Mouse (Mus musculus): ENCODE measurements around the gene Jph2.

Gene Jph2

GRCm38 (mm10) chr2:163323163-163323562, 74.6 kb downstream of the Jph2 start:
- in situ Hi-C loops (cut with MboI; ENCODE audit: low sequenced_read_pairs) = no loop called here

GRCm38 (mm10) chr2:163318777-163319176, 79.0 kb downstream of the Jph2 start:
- in situ Hi-C loops (cut with MboI; ENCODE audit: low sequenced_read_pairs) = no loop called here

GRCm38 (mm10) chr2:163317281-163317680, 80.5 kb downstream of the Jph2 start:
- in situ Hi-C loops (cut with MboI; ENCODE audit: low sequenced_read_pairs) = no loop called here

DNA sequence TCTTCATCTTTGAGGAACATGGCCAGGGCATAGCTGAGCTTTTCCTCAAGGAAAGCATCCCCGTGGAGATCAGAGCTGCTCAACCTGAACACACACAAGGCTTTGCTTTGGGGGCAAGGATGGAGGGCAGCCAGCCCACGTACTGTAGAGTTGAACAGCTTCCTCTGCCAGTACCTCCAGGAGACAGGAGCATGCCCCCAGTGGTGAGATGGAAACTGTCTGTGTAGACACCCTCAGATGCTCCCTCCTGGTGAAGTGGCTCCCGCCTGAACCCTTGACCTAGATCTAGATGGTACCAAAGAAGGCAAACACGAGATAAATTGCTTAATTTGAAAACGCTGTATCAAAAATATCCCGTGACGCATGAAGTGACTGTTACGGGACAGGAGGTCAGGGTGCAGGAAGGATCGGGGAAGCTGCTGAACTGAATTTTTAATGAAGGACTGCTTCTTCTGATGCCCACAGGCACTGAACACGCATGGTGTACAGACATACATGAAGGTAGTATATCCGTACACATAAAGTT, 87.6 kb downstream of the Jph2 start:
- in situ Hi-C loops (cut with MboI; ENCODE audit: low sequenced_read_pairs) = no loop called here

- in situ Hi-C loops (cut with MboI; ENCODE audit: low sequenced_read_pairs) = no loop called here
Measured at GRCm38 (mm10) chr2:163309376-163309775, 88.4 kb downstream of the Jph2 start.

DNA sequence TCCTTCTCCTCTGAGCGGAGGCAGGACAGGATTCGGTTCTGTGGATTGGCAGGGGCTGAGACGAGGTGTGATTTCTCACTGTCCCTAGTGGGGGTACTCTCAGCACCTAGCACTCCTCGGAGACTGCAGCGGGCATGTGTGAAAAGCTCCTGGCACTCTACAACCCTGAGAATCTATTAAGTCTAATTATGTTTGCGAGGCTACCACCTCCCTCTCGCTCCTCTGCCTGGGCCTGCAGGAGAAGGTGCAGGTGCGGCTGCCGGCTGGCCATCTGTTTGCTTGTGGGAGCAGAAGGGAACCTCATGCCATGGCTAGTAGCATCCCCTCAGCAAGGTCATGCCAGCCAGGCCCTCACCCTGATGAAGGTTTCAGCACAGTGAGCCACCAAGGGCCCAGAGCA, 94.8 kb downstream of the Jph2 start:
- in situ Hi-C loops (cut with MboI; ENCODE audit: low sequenced_read_pairs) = no loop called here

- in situ Hi-C loops (cut with MboI; ENCODE audit: low sequenced_read_pairs) = no loop called here
Measured at GRCm38 (mm10) chr2:163301641-163302040, 96.2 kb downstream of the Jph2 start.

DNA sequence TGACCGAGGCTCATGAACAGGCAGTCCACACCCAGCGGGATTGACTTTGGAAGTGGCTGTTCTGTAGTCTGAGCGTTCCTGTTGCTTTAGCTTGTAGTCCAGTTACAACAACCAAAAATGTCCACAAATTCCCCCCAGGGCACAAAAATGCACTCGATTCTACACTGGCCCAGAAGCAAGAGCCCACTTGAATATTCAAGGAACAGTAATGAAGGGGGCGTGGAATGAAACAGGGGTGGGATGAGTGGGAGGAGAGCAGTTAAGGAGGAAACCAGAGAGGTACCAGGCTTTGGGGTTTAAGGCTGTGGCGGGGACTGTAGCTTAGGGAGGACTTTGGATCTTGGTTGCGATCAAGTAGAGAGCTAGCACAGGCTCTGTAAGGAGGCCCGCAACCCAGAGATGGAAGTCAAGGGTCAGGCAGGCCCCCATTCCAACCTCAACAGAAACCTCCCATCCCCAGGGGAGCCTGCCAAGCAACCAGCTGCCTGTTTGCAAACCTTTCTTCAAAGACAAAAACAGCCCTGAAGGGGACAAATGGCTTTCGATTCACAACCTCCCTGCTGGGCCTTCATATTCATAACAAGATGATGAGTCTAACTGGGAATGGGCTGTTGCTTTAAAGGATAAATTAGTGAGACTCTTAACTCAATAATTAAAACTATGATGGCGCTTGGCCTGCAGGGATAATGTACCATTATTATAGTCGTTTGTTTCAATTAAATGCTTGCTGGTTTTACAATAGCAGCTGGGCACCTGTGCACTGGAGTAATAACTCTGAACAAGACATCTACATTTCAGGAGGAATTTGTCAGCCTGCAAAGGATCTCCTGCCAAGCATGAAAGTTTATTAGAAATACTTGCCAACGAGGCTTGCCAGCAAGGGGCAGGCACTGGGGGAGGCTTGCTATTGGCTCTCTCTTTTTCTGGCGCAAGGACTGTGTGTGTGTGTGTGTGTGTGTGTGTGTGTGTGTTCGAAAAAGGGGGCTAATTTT, 97.4 kb downstream of the Jph2 start:
- in situ Hi-C loops (cut with MboI; ENCODE audit: low sequenced_read_pairs) = no loop called here

- in situ Hi-C loops (cut with MboI; ENCODE audit: low sequenced_read_pairs) = no loop called here
Measured at GRCm38 (mm10) chr2:163296999-163297630, 100.7 kb downstream of the Jph2 start.

DNA sequence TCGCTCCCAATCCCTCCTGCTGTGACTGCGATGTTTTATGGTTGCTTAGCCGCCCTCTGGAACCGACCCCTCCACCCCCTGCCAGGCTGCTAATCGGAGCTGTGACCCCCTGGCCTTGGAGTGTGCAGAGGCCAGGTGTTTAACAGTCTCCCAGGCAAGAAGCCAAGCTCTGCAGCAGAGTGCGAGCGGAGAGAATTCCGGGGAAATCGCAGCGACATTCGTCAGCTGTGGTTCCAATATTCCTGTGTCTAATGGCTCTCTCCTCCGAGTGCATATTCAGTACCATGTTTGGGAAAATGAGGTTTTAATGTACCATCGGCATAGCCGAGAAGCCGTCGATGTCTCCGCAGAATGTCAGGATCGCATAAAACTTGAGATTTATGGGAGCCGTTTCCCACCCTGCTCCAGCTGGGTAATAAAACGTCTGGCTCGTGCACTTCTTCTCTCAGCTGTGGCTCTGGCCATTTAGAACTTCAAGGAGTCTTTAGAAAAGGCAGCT, 108.9 kb downstream of the Jph2 start:
- in situ Hi-C loops (cut with MboI; ENCODE audit: low sequenced_read_pairs) = no loop called here
